Mouse (Mus musculus): Measurements from ENCODE around the gene Apob. TPM values are rescaled to one million over a fixed set of nuclear protein-coding genes. Genes with fewer than 3 reads are reported as not detected.

Gene Apob
- 55.2 and 74.1 TPM in 2 replicates for polyA plus RNA-seq (2012; rRNA removed; ENCODE audit: low replicate concordance)

GRCm38 (mm10) chr12:7977466-7978189 lies at the start of gene Apob:
TSS of gene Apob (plus strand) at chr12:7977648.

Other genes starting within 250 kb of the Apob start
- gene Ldah, start 230.5 kb downstream of the Apob start, polyA plus RNA-seq (2012; rRNA removed; ENCODE audit: low replicate concordance), result 8.8 and 10.2 TPM in 2 replicates

Measured in duodenum, adult 2 months (tissue).